Mouse (Mus musculus) liver, embryonic 14.5 days (tissue): Measurements from ENCODE around the gene Kcnj10.

Experiments
- CTCF ChIP-seq: IDR thresholded peaks from 2 replicates; pipeline ENCODE4 v1.5.1; 2016; ENCODE audit warnings: antibody characterized with exemption, low read depth, control low read depth
- EP300 ChIP-seq: IDR thresholded peaks from 2 replicates; pipeline ENCODE4 v1.6.1; 2016; ENCODE audit warnings: antibody characterized with exemption, low read depth

GRCm38 (mm10) chr1:172331422-172331947 lies 9.5 kb upstream of the Kcnj10 start:
- TF ChIP-seq CTCF = no peak
- TF ChIP-seq EP300 = no peak
